Mouse (Mus musculus) B cell, adult 2 months (primary cell): Measurements from ENCODE around the gene Kif13a.

ENCODE experiments used
- DNase-seq, 2 experiments: peaks; one replicate each; pipeline ENCODE4 v3.0.0; 2022

Gene Kif13a

DNA sequence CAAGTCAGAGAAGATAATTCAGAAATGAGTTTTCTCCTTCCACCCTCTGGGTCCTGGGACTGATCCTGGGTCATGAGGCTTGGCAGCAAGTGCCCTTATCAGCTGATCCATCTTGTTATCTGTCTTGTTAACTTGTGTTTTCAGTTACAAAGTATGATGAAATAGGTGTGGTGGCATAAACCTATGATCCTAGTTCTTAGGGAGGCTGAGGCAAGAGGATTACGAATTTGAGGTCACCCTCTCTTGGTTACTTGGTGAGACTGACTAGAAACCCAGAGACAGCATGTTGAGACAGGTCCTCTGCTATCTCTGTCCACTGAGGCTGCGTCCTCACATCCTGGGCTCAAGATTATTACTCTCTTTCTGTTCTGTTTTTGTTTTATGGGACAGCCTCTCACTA is 164.3 kb downstream of the Kif13a start:
- no peak for DNase-seq

DNA sequence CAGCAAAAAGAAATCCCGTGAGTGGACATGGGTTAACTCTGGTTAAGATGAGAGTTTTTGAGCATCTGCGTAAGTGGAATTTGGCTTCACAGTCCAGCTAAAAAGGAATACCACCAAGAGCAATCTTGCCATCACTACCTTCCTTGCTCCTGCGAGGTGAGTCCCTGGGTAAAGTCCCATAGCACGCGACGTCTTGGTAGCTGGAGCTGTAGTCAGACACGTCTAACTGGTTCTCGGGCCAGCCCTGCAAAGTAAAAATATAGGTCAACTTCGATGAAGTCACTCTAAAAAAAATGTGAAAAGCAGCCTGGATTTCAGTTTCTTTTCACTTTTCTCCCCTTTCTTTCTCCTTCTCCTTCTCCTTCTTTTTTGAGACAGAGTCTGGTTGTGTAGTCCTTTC is 166.5 kb downstream of the Kif13a start:
- no peak for DNase-seq

DNA sequence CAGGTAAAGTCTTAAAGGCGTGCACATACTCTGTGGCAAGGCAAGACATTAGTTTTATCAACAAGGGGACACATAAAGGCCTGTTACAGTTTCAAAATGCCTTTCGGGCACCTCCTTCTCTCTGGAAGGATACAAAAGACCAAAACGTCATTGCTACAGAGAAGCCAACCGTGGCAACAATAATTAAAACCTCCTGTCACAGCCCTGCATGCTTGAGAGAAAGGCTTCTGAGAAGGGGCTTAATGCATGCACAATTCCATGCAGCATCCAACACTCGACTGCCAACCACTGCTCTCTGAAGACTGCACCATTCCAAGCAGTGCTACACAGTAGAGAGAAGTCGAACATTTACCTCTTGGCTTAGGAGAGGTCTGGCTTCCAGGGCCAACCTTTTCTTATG is 168.7 kb downstream of the Kif13a start:
- no peak for DNase-seq

DNA sequence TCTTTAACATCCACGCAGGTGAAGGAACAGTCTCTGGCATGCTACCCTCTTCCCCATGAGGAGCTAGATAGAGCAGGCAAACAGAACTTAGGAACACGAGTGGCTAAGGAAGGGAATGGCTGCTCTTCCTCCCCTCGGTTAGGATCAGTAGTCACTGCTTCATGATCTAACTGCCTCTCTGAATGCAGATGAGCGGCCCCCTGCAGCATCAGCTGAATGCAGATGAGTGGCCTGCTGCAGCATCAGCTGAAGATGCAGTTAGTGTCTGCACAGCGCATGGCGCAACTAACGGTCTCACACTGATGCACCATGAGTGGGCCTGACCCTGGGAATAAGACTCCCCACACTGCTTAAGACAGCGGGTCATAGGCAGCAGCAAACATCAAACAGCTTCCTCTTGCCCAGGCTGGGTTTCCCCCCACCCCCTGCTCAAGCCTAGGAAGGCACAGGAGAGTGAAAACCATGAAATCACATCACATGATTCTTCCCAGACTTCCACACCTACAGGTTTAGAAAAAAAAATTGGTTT is 170.3 kb downstream of the Kif13a start:
- DNase-seq = no peak

DNA sequence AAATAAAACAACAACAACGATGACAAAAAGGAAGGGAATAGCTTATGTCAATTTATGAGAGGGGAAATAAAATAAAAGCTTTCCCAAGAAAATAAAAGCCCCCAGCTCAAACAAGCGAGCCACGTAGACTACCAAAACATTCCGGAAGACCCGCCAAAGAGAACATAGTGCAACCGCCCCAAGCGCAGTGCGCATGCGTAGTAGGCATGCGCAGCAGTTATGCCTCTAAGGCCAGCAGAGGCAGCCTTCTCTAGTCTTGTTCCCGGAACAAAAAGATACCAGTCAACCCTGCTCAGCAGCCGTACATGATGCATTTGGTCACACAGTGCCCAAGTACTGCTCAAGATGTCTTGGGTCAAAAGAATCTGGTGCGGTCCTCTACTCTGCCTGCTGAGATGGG is 171.0 kb downstream of the Kif13a start:
- DNase-seq = no peak

DNA sequence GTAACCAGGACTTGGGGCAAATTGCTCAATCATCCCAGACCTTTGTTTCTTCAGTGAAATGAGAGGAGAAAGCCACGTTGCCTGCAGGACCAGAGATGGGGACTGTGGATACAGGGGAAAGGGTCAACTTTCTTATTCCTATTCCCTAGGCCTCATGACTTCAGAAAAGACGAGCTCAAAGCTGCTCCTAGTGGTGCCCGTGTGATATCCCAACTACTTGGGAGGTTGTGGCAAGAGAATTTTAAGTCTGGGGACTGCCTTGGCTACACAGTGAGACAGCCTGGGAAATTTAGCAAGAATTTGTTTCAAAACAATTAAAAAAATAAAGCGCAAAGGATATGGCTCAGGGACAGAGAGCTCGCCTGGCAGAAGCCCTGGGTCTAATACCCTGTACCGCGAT is 171.7 kb downstream of the Kif13a start:
- no peak for DNase-seq

DNA sequence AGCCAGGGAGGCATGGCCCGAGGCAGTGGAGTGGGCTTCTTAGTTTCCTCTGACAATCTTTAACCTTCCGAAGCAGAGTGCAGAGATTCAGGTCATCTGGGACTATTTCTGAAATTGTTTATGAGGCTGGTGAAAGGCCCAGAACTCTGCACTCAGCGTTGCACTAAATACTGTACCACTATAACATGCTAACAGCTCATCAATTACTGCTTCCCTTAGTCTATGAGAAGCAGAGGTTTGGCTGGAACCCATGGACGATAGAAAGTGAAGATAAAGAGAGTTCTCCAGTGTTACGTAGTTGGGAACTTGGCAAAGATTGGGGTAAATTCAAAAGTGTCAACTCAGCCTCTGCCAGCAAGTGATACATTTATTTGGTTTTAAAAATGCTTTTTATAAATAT is 176.4 kb downstream of the Kif13a start:
- no peak for DNase-seq

DNA sequence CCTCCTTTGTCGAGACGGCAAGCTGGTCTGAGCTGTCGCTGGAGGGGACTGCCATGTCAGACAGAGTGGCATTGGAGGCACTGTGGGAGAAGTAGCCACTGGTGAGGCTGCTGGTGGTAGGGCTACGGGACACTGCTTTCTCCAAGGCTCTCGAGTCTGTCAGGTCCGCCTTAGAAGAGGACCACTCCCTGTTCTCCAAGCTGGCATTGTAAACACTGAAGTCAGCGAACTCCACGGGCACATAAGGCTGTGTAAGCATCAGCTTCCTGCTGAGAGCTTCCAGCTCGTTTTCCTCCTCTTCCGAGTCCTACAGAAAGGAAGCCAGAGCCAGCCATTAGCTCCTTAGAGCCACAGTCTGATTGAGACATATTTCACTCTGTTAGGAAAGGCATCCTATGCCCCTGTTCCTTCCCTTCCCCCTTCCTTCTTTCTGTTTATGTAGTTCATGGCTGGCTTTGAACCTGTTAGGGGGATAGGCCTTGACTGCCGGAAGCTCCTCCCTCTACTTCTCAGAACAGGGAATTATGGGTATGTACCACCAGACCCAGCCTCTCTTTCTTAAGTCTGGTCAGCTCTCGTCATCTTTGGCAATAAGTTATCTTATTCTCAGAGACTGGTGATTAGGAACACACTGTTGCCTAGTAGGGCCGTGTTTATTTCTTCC is 177.0 kb downstream of the Kif13a start:
- DNase-seq = no peak

DNA sequence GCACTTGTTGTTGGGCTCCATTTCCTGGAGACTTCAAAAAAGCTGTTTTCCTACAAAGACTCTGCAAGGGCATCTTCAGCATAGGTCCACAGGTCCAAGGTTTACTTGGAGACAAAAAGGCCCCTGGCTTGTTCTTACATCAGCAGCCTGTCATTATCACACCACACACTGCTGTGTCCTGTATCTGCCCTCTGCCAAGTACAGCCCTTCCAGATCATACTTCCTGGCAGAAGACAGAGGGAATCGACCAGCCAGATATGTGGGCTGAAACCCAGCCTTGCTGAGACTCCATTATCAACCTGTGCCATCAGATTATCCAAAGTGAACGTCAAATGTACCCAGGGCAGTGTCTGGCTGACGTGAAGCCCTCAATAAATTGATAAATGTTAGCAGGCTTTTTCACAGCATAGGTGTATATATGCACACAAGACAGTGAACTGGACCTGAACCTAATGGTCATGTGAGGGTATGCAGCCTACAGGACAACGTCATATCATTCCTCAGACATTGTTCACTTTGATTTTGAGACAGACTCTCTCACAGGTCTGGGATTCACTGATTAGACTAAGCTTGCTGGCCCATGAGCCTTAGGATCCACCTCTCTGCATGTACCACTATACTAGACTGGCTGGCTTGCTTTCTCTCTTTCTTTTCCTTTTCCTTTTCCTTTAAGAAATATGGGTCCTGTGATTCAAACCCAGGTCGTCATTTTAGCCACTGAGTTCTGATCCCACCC is 181.4 kb downstream of the Kif13a start:
- DNase-seq = no peak

DNA sequence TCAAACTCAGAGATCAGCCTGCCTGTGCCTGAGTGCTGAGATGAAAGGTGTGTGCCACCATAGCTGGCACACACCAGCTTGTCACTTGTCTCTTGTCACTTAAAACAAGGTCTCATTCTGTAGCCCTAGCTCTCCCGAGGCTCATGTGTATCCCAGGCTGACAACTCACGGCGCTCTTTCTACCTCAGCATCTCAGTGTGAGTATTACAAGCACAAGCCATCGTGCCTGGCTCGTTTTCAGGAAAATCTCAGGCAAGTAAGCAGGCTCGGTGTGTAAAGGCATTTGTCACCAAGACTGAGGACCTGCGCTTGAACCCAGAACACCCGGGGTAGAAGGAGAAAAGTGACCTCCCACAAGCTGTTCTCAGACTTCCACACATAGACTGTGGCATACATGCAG is 185.8 kb downstream of the Kif13a start:
- DNase-seq = no peak

DNA sequence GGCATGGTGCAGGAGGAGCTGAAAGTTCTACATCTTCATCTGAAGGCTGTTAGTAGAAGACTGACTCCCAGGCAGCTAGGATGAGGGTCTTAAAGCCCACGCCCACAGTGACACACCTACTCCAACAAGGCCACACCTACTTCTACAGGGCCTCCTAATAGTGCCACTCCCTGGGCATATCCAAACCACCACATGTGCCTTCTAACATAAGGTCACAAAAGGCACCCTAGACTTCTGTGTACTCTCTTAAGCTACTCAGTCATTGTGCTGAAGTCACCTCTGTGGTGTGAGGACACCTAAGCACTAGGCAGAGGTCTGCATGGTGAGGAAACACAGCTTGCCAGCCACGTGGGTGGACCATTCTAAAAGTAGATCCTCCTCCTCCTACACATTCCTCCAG is 187.3 kb downstream of the Kif13a start:
- DNase-seq = no peak

DNA sequence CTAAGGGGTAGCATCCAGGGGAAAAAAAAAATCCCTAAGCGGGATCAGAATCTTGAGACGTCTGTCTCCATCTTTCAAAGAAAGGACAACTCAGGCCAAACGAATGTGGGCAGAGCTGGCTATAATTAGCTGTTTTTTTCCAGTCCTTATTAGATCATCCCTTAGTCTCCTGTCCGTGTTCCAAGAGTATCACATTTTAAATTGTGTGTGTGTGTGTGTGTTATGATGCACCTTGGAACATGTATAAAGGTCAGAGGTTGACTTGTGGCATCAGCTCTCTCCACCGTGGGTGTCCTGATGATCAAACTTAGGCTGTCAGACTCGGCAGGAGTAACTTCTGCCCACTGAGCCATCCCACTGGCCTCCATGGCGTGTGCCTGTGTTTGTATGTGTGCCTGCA is 190.2 kb downstream of the Kif13a start:
- DNase-seq = no peak

DNA sequence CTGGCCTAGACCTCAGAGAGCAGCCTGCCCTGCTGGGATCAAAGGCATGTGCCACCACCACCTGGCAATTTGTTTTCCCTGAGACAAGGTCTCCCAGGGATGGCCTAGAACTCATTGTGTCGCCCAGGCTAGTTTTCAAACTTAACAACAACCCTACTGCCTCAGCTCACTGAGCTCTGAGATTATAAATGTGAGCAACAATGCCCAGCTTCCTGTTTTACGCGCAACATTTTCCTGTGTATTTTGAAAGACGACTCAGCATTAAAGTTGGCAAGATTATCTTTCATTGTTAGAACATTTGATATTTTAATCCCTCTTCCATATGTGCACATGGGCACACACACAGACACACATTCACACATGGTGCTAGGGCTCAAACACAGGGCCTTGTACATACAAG is 192.2 kb downstream of the Kif13a start:
- DNase-seq = peak in 1 of 2 experiments; percentile 29

DNA sequence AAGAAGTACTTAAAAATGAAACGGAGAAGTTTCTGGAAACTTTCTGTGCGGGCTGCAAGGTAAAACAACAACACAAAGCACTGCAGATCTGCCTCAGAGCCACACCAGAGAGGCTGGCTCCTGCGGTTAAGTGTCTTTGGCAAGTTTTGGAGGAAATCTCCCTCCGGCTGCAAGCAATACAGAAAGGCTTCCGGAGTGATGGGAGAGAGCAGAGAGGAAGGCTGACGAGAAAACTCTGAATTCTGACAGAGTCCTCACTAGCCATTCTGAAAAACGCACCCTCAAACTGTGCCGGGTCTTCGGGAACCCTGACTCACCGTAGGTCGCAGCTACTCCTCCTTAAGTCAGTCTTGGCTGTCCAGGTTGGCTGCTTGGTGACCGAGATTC is 193.2 kb downstream of the Kif13a start:
- peak; percentile 37 to 43 for DNase-seq

DNA sequence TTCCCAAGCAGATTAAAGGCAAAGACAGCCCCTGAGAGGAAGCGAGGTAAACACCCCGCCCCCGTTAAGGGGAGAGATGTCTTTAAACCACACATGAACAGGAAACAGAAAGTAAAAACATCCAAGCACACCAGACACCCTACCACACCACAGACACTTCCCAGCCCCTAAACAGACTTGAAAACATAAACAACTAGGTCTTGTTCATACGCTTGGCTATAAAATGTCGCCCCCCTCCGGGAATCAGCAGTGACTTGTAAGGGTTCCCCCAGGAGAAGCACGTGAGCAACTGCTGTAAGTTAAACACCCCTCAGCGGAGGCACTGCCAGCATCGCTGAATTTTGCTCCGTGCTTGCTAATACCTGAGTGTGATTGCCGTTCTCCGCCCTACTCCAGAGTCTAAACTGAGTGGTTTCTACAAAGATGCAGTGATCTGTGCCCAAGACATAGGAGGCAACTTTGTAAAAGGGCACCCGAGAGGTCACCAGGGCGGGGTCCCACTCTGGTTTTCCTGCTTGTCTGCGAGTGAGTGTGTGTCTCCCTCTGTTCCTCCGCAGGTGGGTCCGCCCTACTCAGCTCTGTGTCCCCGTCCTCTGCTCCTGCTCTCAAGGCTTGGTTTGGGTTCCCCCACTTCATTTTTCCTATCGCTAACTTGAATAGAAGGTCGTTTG is 193.7 kb downstream of the Kif13a start:
- DNase-seq = peak; percentile 73 to 75

DNA sequence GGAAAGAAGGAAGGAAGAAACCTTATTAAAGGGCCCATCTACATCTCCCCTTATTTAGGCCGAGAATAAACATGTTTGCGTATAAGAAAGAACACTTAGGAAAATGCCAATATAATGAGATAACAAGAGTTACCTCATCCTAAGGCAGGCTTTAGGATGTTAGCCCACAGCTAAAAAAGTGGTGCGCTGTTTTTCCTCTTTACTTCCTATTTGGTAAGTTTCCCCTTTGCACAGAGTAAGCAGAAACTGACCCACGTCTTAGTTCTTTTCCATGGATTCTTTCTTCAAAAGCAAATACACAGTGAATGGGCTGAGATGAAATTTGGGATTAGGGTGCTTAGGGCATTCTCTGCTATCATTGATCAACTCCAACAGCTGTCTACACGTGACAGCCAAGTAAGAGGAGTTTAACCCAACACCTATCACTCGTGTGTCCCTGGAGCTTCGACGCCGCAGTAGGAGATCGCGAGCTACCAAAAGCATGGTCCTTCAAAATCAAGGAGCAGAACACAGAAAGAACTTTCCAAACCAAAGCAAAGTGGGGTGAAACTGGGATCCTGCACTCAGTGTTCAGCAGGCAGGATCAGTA is 194.4 kb downstream of the Kif13a start:
- DNase-seq = no peak

DNA sequence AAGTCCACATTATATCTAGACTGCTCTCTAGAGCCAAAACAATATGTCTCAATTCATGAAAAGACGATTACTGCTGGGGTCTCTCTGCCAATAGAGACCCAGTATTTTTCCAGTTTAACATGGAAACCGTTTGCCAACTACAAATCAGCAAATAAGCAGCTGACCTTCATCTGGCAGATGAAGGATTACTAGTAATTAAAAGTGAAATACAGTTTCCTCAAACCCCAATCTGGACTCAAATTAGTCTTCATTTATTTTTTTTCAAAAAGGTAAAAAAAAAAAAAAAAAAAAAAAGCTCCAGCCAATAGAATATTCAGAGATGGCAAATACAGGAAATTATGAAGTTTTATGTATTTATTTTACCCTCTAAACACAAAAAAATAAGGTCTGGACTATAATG is 199.7 kb downstream of the Kif13a start:
- no peak for DNase-seq

DNA sequence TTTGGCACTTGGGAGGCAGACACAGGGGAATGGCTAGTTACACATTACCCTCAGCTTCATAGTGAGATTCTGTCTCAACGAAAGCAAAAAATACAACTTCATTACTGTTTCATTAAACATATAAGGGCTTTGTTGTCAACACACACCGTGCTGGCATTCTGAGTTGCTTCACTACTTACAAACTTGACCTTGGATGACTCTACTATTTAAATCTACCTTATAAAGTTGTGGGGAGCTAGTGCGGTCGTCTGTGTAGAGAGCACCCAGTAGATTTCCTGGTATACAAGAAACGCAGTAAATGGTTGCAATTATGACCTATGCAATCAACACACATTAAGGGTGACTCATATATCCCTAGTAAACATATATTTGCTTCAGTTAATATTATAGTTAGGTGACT is 201.3 kb downstream of the Kif13a start:
- no peak for DNase-seq

DNA sequence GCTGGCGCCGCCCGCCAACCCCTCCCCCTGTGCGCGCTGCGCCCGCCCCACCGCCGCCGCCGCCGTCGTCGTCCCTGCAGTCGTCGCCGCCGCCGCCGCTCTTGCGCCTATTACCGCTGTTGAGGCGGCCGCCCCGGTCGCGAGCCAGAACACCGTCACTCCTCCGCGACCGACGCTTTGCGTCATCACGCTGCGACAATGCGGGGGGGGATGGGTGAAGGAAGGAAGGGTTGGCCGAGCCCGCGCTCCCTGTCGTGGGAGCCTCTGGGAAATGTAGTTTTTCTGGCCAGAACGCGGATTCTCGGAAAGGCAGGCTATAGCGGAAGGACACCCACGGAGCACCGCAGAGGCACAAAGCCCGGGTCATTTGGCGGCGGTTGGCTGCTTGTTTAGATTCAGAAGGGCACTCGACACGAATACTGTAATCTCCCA is 201.8 kb downstream of the Kif13a start, which contains the start of gene Nup153:
TSS of gene Nup153 (minus strand) at position 104 of the 432 bp plus-strand sequence.
- DNase-seq = peak; percentile 100

DNA sequence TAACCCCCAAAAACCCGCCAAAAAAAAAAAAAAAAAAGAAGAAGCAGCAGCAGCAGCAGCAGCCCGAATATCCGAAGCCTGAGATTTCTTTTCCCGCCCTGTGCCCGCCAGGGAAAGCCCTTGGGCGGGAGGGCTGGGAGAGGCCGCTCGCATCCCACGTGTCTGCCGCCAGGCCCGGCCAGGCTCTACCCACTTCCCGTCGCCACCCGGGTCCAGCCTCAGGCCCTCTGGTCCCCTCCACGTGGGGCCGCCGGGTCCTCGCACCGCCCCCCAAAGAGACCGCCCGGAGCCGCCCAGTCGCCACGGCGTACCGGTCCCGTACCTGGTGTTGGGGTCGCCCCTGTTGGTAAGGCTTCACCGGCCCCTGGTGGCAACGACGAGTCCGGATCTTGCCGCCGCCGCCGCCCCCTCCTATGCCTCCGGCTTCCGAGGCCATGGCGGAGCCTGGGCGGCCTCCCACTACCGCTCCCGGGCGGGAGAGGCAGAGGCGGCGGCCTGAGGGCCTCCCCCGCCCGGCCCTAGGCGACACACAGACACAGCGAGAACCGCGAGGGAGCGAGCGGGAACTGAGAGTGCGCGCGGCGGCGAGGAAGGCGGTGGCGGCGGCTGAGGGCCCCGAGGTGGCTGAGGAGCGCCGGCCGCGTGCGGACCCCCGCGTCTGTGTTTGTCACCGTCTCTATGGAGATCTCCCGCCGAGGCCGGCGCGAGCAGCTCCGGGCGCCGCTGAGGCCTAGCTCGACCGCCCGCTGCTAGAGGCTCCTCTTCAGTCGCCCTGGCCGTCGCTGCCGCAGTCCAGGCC is 202.4 kb downstream of the Kif13a start:
- DNase-seq = peak; percentile 77 to 81

DNA sequence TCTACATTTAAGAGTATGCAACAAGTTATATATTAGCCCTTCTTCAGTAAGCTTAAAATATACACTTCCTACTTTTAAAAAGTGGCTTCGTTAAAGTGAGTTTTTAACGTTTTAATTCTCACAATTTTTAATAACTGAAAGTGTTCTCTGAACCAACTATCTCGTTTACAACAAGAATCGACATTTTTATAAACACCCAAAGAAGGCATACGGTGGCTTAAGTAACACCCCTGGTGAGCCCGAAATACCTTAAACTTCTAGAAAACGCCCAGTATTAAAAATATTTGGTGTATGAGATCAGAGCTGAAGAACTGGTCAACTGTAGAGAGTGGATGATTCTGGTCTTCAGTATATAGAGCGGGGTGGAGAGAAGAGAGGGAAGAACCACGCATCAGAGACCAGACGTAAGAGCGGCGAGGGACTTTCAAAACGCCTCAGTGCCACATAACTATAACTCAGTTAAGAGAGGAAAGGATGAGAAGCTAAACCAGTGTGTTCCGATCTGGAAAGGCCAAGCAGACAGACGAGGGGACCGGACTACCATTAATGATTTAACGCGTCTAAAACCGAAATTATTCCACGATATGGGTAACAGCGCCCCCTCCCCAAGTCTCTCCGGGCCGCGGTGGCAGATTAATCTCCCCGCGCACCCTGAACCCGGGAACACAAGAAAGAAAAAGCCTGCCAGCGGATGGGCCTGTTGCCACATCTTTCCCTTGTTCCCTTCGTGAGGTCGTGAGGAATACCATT is 203.2 kb downstream of the Kif13a start:
- peak; percentile 38 to 46 for DNase-seq

DNA sequence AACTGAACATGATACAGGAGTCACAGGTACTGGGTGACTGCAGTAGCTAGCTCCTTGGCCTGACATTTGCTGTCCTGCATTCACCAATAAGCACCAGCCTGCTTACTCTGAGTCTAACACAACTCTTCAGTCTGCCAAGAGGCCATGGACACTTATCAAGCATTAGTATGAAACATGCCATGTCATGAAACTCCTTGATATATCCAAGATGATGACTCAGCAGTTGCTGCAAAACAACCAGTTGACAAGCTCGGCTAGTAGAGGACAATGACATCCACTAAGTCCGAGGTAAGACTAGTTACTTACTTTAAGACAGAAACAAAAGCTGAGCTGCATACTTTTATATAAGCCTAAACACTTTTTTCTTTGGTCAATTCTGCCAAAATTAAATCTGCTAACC is 204.4 kb downstream of the Kif13a start:
- DNase-seq = peak in 1 of 2 experiments; percentile 32
